Mouse (Mus musculus): ENCODE results near the gene Iqsec1.

Iqsec1 gene

GRCm38 (mm10) chr6:90762120-90762736 lies 226.3 kb downstream of the Iqsec1 start:
- no peaks in the 10 kb centered on the region for H3K36me3 ChIP-seq (ENCODE audit: insufficient read depth, low read length)
- TF ChIP-seq CTCF (conservative IDR thresholded peaks at IDR 0.05; ENCODE audit: low read length) (no peak), POU5F1 (IDR thresholded peaks at IDR 0.05; ENCODE audit: borderline replicate concordance, low read length) (no peak), NANOG (IDR thresholded peaks at IDR 0.05; ENCODE audit: borderline replicate concordance, low read length) (no peak)
- H3K4me3 ChIP-seq (replicated peaks; ENCODE audit: low read length): no peak overlapping the region
- peaks cover 50% of the 10 kb centered on the region for H3K4me1 ChIP-seq (replicated peaks; ENCODE audit: low read depth, low read length)
- no peaks in the 10 kb centered on the region for H3K9me3 ChIP-seq (ENCODE audit: low read length)
- H3K27me3 ChIP-seq (ENCODE audit: insufficient read depth, low read length): no peaks in the 10 kb centered on the region

DNA sequence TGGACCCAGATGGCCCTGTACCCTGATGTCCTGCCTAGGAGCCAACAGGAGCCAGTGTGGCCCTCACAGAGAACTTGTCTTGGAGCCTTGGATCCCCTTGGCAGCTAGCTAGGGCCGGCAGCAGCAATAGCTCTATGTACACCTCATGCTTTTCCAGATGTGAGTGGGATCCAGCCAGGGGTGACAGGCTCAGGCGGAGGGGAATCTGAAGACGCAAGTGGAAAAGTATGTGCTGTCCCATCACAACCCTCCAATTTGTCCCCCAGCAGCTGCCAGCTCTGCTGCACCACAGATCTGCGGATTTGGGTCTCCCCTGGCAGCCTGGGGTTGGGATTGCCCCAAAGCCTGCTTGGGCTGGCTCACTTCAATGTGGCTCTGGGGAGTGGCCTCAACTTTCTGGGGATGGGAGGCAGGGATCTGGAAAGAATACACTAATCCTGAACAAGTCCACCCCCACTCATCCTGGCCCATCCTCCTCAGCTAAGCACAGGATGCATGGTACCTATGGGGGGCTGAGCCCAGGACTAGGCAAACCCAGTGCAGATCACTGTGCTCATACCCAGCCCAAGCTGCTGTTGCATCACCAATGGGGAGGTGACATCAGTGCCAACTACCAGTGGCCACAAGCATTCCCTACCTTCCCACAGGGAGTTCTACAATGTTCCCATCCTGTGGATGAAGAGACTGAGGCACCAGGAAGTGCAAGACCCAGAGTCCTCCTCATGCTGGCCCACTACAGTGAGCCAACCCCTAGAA lies 227.0 kb downstream of the Iqsec1 start:
- no peaks in the 10 kb centered on the region for H3K9me3 ChIP-seq (ENCODE audit: low read length)
- no peak for TF ChIP-seq POU5F1 (IDR thresholded peaks at IDR 0.05; ENCODE audit: borderline replicate concordance, low read length)
- TF ChIP-seq CTCF (conservative IDR thresholded peaks at IDR 0.05; ENCODE audit: low read length): no peak
- TF ChIP-seq NANOG (IDR thresholded peaks at IDR 0.05; ENCODE audit: borderline replicate concordance, low read length): no peak
- H3K4me1 ChIP-seq (replicated peaks; ENCODE audit: low read depth, low read length): peaks cover 50% of the 10 kb centered on the region
- no peaks in the 10 kb centered on the region for H3K27me3 ChIP-seq (ENCODE audit: insufficient read depth, low read length)
- H3K4me3 ChIP-seq (replicated peaks; ENCODE audit: low read length): no peak overlapping the region
- no peaks in the 10 kb centered on the region for H3K36me3 ChIP-seq (ENCODE audit: insufficient read depth, low read length)

DNA sequence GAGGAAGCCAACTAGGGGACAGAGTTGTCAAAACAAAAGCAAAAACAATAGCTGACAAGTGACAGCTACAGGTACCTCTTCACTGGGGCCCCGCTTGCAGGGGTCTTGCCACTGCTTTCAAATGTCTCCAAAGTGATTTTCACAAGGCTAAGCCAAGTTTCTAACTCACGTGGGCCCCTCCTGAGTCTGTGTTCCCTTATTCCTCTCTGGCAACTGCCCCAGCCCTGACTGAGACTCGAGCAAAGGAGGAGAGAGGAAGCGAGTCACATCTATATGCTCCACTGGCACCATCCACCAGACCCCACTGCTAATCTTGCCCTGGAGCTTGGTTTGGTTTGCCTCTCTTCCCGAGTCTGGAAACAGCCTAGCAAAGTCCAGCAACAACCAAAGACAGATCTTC lies 227.6 kb downstream of the Iqsec1 start:
- TF ChIP-seq CTCF (conservative IDR thresholded peaks at IDR 0.05; ENCODE audit: low read length): no peak
- no peak for TF ChIP-seq NANOG (IDR thresholded peaks at IDR 0.05; ENCODE audit: borderline replicate concordance, low read length)
- TF ChIP-seq POU5F1 (IDR thresholded peaks at IDR 0.05; ENCODE audit: borderline replicate concordance, low read length): no peak
- peaks cover 50% of the 10 kb centered on the region for H3K4me1 ChIP-seq (replicated peaks; ENCODE audit: low read depth, low read length)
- H3K27me3 ChIP-seq (ENCODE audit: insufficient read depth, low read length): no peaks in the 10 kb centered on the region
- no peaks in the 10 kb centered on the region for H3K9me3 ChIP-seq (ENCODE audit: low read length)
- no peak overlapping the region for H3K4me3 ChIP-seq (replicated peaks; ENCODE audit: low read length)
- no peaks in the 10 kb centered on the region for H3K36me3 ChIP-seq (ENCODE audit: insufficient read depth, low read length)

GRCm38 (mm10) chr6:90759754-90760153 lies 228.7 kb downstream of the Iqsec1 start:
- Histone ChIP-seq H3K27me3 (ENCODE audit: insufficient read depth, low read length) (no peaks in the 10 kb centered on the region), H3K4me1 (replicated peaks; ENCODE audit: low read depth, low read length) (peaks cover 48% of the 10 kb centered on the region), H3K9me3 (ENCODE audit: low read length) (no peaks in the 10 kb centered on the region), H3K36me3 (ENCODE audit: insufficient read depth, low read length) (no peaks in the 10 kb centered on the region), H3K4me3 (replicated peaks; ENCODE audit: low read length) (no peak overlapping the region)
- no peak for TF ChIP-seq POU5F1 (IDR thresholded peaks at IDR 0.05; ENCODE audit: borderline replicate concordance, low read length)
- TF ChIP-seq NANOG (IDR thresholded peaks at IDR 0.05; ENCODE audit: borderline replicate concordance, low read length): no peak
- TF ChIP-seq CTCF (conservative IDR thresholded peaks at IDR 0.05; ENCODE audit: low read length): no peak

- Histone ChIP-seq H3K4me1 (replicated peaks; ENCODE audit: low read depth, low read length) (peaks cover 36% of the 10 kb centered on the region), H3K4me3 (replicated peaks; ENCODE audit: low read length) (no peak overlapping the region), H3K9me3 (ENCODE audit: low read length) (no peaks in the 10 kb centered on the region), H3K36me3 (ENCODE audit: insufficient read depth, low read length) (no peaks in the 10 kb centered on the region), H3K27me3 (ENCODE audit: insufficient read depth, low read length) (no peaks in the 10 kb centered on the region)
- TF ChIP-seq CTCF (conservative IDR thresholded peaks at IDR 0.05; ENCODE audit: low read length): no peak
- no peak for TF ChIP-seq POU5F1 (IDR thresholded peaks at IDR 0.05; ENCODE audit: borderline replicate concordance, low read length)
- no peak for TF ChIP-seq NANOG (IDR thresholded peaks at IDR 0.05; ENCODE audit: borderline replicate concordance, low read length)
Observed at GRCm38 (mm10) chr6:90758155-90758554, 230.3 kb downstream of the Iqsec1 start.

DNA sequence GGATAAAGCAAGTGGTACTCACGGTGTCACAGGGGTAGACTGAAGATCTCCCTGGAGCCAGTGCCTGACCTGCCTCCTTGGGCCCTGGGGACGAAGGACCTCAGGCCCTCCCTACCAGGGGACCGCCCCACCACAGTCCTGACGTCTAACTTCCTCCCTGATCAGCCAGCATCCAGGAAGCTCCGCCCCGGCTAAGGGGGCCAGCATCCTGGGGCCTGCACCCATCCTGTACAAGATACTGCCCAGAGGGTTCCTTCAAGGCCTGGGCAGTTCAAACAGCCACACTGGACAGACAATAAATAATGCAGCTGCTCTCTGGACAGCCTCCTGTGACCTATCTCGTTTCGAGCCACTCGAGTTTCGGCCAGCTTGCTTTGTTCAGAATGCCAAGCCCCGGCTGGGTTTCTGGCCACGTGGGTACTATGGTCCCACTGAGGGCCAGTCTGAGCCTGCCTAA lies 231.0 kb downstream of the Iqsec1 start:
- TF ChIP-seq POU5F1 (IDR thresholded peaks at IDR 0.05; ENCODE audit: borderline replicate concordance, low read length): no peak
- TF ChIP-seq NANOG (IDR thresholded peaks at IDR 0.05; ENCODE audit: borderline replicate concordance, low read length): no peak
- no peak for TF ChIP-seq CTCF (conservative IDR thresholded peaks at IDR 0.05; ENCODE audit: low read length)
- Histone ChIP-seq H3K9me3 (ENCODE audit: low read length) (no peaks in the 10 kb centered on the region), H3K36me3 (ENCODE audit: insufficient read depth, low read length) (no peaks in the 10 kb centered on the region), H3K27me3 (ENCODE audit: insufficient read depth, low read length) (no peaks in the 10 kb centered on the region), H3K4me1 (replicated peaks; ENCODE audit: low read depth, low read length) (peaks cover 36% of the 10 kb centered on the region), H3K4me3 (replicated peaks; ENCODE audit: low read length) (no peak overlapping the region)

GRCm38 (mm10) chr6:90756561-90756960 lies 231.9 kb downstream of the Iqsec1 start:
- no peaks in the 10 kb centered on the region for H3K36me3 ChIP-seq (ENCODE audit: insufficient read depth, low read length)
- H3K4me1 ChIP-seq (replicated peaks; ENCODE audit: low read depth, low read length): peaks cover 30% of the 10 kb centered on the region
- no peak for TF ChIP-seq NANOG (IDR thresholded peaks at IDR 0.05; ENCODE audit: borderline replicate concordance, low read length)
- no peak for TF ChIP-seq CTCF (conservative IDR thresholded peaks at IDR 0.05; ENCODE audit: low read length)
- TF ChIP-seq POU5F1 (IDR thresholded peaks at IDR 0.05; ENCODE audit: borderline replicate concordance, low read length): no peak
- H3K27me3 ChIP-seq (ENCODE audit: insufficient read depth, low read length): no peaks in the 10 kb centered on the region
- no peak overlapping the region for H3K4me3 ChIP-seq (replicated peaks; ENCODE audit: low read length)
- H3K9me3 ChIP-seq (ENCODE audit: low read length): no peaks in the 10 kb centered on the region

DNA sequence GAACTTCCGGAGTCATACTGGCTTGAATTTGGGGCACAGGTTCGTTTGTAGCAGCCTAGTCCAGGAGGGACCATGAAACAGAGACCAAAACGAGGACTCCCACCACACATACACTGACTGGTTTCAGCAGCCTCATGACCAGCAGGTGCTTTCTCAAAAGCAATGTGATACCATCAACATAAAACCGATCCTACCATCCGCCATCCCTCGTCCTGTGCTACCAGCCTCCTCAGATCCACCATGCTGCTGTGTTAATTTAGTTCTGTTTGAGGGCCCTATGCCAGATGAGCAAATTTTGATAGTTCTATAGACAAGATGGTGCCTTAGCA lies 232.9 kb downstream of the Iqsec1 start:
- Histone ChIP-seq H3K27me3 (ENCODE audit: insufficient read depth, low read length) (no peaks in the 10 kb centered on the region), H3K4me1 (replicated peaks; ENCODE audit: low read depth, low read length) (peaks cover 20% of the 10 kb centered on the region), H3K36me3 (ENCODE audit: insufficient read depth, low read length) (no peaks in the 10 kb centered on the region), H3K9me3 (ENCODE audit: low read length) (no peaks in the 10 kb centered on the region), H3K4me3 (replicated peaks; ENCODE audit: low read length) (no peak overlapping the region)
- TF ChIP-seq CTCF (conservative IDR thresholded peaks at IDR 0.05; ENCODE audit: low read length) (no peak), POU5F1 (IDR thresholded peaks at IDR 0.05; ENCODE audit: borderline replicate concordance, low read length) (no peak), NANOG (IDR thresholded peaks at IDR 0.05; ENCODE audit: borderline replicate concordance, low read length) (no peak)
